Mouse (Mus musculus) liver, postnatal 0 days (tissue): ENCODE measurements around the gene Luc7l2.

Experiments used
- CTCF ChIP-seq: sonication (generic); IDR thresholded peaks from 2 replicates; pipeline ENCODE4 v1.5.1; 2016; ENCODE audit warnings: antibody characterized with exemption, low read depth
- EP300 ChIP-seq: IDR thresholded peaks from 2 replicates; pipeline ENCODE4 v1.6.1; 2016; ENCODE audit warnings: antibody characterized with exemption, low read depth, mild to moderate bottlenecking

GRCm38 (mm10) chr6:38535788-38536187 is 15.3 kb upstream of the Luc7l2 start:
- TF ChIP-seq CTCF: no peak
- no peak for TF ChIP-seq EP300
